Mouse (Mus musculus): Measurements from ENCODE around the gene Zfp30.

Gene Zfp30

DNA sequence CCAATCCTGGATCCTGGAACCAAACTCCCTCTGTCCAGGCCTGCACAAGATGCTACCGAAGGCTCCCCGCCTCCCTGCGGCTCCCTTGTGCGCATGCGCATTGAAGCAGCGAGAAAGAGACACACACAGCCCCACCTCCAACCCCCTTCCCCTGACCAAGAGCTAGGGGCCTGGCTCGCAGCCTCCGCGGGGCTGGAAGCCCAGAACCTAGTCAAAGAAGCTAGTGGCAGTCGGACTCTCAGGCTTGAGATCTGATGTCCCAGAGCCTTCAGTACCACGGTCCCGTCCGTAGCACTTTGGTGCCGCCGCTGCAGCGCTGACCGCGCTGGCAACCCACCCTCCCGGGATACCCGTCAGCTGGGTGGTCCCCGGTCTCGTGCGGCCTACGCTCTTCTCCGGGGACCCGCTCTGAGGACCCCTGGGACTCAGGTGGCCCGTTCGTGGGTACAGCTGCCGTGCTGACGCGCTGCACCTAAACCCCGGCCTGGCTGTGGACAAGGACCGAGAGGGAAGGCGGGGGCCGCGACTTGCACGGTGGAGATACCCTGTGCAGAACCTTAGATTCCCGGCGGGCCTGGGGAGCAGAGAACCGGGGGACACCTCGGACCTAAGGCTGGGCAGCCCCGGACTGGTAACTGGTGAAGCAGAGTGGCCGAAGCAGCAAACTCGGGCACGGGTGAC lies at the start of gene Zfp30:
Gene Zfp30, plus strand, starts transcription at position 128 of the 681 bp plus-strand sequence.
- DNase-seq (ENCODE audit: low spot score): peak; percentile 95

DNA sequence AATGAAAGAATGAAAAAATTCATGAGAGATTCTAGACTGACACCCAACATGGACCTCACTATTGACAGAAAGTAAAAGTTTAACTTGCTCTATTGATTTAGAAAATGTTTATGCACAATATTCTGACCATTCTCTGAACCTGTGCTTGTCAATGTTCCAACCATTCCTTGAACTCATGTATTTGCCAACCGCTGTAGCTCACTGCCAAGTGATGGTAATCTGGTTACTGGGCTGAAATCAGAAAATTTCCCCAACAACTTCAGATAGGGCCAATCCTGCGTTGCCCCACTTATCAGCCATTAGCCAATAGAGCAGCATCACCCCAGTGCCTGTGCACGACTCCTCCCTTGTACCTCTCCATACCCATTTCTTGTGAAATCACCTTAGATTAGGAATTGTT lies 41.5 kb upstream of the Zfp30 start:
- DNase-seq (ENCODE audit: low spot score): no peak

DNA sequence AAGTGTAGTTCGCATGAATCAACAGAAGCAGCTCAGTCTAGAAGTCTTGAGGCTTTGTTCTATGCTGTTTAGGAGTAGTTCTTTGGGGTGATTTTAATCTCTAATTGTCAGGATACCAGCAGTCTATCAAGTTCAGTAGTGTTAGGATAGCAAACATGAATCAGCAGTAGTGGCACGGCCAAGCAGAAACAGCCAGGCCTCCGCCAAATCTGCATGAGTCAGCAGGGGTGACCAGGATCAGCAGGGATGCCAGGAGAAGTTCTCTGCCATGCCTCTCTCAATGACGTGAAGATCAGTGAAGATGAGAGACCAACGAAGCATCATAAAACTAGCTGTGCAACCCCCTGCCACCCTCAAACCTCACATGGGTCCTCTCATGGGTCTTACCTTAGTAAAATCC lies 23.3 kb upstream of the Zfp30 start:
- no peak for DNase-seq (ENCODE audit: low spot score)

DNA sequence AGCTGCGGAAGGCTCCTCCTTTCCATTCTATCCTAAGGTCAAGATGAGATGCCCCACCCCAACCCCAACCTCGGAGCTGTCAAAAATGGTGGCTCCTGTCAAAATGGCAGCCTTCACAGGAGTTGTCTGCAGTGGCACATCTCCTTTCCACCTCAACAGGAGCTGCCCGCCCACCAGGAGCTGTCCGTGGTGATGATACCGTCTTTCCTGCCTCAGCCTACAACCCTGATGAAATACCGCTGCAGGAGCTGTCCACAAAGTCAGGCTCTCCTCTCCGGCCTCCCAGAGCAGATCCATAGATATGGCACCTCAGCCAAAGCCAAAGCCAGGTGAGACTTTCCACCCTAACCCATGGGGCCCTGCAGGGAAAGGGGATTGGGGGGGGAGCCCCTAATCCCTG lies 19.1 kb upstream of the Zfp30 start:
- no peak for DNase-seq (ENCODE audit: low spot score)

DNA sequence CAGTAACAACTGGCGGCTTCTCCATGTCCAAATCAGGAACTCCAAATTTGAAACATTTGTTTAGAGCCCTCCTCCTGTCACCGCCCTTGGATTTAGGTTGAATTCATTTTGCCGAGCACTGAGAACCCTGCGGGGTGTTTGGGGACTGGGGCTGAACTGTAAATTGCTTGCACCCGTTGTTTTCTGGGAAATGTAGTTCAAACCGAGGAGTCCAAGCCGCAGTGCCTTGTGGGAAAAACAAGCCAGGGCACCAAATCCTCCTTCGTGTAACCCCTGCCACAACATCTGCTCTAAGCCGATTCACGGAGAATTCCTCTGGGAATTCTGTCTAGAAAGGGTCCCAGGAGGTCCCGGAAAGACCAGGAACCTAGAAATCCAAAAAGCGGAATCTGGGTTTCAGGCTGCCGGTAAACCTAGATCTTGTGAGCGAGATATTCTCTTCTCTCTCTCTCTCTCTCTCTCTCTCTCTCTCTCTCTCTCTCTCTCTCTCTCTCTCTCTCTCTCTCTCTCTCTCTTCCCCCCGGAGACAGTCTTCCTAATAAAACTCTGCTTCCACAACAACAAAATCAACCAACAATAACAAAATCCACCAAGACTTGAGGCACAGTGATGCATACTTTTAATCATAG lies 16.6 kb upstream of the Zfp30 start:
- DNase-seq (ENCODE audit: low spot score): peak; percentile 90

DNA sequence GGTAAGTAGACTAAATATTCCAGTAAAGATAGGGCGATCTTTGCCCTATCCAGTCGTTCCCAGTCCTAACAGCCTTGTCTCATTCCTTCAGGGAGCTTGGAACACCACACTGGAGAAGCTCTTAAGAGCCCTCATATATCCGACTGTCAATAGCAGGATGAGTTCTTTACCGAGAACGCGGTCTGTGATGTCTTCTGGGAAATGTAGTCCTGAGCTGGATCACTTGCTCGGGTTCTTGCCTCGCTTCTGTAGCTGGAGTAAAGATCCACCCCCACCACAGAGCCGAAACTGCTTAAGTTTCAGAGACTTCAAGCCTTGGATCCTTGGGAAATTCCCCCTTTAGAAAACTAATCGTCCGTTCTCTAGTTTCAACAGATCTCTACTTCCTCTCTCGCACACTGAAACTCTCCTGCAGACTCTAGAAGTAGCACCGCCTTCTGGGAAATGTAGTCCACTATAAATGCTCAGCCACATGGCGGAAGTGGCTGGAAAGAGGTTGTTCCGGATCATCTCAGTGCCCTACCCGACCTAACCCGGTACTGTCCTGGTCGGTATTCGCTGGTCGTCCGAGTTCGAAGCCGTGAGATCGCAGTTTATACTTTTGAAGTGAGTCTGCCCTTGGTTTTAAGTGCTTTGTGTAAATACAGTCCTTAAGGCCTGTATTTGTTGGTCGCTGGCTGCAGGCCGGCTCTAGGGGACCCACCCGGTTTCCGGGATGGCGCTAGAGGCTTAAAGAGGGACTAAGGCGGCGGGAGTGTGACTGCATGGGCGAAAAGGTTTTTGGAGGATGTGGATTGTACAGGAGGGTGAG lies 15.5 kb upstream of the Zfp30 start, which contains the start of gene Zfp84:
Gene Zfp84, plus strand, starts transcription at position 463 of the 811 bp plus-strand sequence.
- peak; percentile 97 for DNase-seq (ENCODE audit: low spot score)

DNA sequence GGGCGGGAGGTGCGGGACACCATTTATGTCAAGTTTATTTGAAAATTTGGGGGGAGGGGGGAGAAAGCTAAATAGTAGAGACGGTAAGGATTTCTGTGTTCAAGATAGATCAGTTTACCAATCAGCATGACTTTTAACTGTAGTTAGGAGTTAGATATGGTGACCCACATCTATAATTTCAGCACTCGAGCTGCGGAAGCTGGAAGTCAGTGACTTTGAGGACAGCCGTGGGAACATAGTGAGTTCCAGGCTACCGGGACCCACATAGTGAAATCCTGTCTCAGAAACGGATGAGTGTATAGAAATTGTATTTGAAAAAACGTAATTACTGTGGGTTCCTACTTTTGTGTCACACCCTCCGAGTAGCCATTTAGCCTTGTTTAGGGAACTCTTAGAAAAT lies 14.8 kb upstream of the Zfp30 start:
- DNase-seq (ENCODE audit: low spot score): peak; percentile 16

DNA sequence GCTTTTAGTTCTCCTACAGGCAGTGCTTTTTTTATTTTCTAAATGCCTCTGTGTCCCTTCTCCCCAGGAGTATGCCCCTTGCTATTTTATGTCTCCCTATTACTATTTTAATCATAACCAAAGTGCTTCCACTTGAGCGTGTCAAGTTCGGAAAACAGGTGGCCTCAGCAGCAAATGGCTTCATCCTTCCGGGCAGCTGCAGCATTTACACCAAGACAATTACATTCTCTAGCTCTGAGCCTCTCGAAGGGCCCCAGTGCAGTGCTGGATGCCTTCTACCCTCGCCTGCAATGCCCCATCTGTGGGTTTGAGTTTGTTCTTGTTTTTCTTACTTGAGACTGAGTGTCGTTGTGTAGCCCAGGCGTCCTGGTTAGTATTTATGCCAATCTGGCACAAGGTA lies 10.3 kb upstream of the Zfp30 start:
- no peak for DNase-seq (ENCODE audit: low spot score)

DNA sequence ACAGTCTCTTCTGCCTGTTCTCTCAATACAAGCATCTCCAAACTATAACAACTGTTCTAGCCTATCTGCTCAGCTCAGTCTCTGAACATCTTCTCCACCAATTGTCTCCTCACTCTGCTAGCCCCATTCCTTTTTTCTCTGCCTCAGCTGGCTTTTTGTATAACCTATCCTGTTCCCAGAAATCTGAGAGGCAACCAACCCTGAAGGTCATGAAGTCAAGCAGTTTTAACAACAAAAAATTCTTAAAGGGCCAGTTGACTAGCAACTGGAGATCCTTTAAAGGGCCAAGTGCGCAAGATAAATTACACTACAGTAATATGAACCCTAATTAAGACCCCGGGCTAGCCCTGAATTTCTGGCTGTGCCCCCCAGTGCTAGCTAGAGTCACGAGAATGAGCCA lies 9.4 kb upstream of the Zfp30 start:
- no peak for DNase-seq (ENCODE audit: low spot score)

DNA sequence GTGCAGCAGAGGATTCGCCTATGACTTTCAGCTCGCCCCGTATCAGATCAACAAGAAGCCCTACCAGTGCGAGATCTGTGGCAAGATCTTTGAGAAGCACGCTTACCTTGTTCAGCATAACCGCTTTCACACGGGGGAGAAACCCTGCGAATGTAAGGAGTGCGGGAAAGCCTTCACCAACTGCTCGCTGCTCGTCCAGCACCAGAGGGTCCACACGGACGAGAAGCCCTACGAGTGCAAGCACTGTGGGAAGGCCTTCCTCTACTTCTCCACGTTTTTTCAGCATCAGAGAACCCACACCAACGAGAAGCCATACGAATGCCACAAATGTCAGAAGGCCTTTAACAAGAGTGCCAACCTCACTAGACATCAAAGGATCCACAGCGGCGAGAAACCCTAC lies 7.2 kb upstream of the Zfp30 start:
- DNase-seq (ENCODE audit: low spot score): no peak

DNA sequence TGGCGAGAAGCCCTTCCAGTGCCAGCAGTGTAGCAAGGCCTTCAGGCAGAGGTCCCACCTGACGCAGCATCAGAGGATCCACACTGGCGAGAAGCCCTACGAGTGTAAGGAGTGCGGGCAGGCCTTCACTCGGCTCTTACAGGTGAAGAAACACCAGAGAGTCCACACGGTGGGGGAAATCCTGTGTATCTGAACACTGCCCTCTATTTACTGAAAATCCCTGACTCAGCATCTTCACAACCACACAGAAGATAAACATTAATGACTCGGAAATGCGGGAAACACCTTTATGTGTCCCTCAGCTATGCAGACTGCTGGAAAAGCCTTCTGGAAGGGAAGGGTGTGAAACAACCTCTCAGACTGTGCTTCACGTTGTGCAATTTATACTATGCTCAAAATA lies 6.4 kb upstream of the Zfp30 start:
- no peak for DNase-seq (ENCODE audit: low spot score)

DNA sequence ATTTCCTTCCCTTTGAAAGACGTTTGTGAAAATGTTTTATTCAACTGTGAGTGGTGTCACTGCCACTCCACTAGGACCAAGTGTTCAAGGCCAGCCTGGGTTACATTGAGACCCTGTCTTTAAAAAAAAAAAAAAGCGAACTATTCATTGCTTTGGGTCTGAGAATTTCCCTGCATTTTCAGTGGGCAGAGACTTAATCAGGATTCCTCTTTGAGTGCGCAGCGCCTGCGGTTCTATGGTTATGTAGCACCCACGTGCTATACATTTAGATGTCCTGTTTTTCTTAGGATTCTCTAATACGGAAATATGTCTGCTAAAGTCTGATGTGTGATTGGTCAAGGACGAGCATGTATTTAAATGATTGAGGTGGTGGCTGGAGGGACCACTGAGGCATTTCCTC lies 1.2 kb downstream of the Zfp30 start:
- DNase-seq (ENCODE audit: low spot score): no peak

DNA sequence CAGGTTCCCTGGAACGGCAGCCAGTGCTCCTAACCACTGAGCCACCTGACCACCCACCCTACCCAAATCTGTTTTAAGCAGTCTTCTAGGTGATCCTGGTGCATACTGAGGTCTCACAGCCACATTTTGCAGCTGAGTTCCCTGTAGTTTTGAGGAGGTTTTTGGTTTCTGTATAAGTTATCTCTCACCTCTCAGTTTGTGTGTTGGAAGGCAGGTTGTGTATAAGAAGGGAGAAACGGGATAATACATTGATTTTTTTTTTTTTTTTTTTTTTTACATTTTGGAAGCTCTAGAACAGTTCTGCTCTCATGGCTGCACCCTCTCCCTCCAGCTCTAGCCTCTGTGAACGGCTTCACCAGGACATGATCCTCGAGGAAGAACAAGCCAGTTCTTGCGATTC lies 2.1 kb downstream of the Zfp30 start:
- DNase-seq (ENCODE audit: low spot score): no peak

DNA sequence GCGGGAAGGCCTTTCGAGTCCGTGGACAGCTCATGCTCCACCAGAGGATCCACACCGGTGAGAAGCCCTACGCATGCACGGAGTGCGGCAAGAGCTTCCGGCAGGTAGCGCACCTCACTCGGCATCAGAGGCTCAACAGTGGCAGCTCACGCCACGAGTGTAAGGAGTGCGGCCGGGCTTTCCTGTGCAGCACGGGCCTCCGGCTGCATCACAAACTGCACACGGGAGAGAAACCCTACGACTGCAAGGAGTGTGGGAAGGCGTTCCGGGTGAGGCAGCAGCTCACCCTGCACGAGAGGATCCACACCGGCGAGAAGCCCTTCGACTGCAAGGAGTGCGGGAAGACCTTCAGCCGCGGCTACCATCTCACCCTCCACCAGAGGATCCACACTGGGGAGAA lies 9.1 kb downstream of the Zfp30 start:
- peak; percentile 9 for DNase-seq (ENCODE audit: low spot score)

DNA sequence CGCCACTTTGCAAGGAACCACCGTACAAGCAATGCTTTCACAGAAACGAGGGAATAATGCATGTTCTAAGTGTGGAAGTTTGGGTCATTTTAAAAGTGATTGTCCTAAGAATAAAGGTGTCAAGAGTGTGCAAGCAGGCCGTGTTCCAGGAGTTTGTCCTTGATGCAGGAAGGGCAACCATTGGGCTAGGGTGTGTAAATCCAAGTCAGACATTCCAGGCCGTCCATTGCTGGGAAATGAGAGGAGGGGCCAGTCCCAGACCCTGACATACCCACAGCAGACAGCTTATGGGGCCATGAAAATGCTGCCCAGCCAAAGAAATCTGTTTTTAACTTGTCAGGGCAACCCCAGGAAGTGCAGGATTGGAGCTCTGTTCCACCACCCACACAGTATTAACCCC lies 23.2 kb downstream of the Zfp30 start:
- no peak for DNase-seq (ENCODE audit: low spot score)

DNA sequence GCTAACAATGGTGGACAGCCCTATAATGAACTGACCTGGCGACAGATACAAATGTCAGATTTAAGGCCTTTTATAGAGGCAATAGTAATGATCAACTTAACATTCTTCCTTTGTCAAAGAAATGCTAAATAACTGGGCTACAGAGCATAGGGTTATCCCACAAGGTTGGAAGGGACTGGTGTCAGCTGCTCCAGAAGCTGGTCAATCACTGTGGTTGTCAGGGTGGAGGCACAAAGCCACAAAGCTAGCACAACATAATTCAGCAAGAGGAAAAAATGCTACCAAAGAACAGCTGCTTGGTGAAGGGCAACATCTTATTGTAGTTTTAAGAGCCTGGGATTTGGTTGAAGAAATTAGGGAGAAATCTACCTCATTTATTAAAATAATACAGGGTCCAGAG lies 28.4 kb downstream of the Zfp30 start:
- no peak for DNase-seq (ENCODE audit: low spot score)

DNA sequence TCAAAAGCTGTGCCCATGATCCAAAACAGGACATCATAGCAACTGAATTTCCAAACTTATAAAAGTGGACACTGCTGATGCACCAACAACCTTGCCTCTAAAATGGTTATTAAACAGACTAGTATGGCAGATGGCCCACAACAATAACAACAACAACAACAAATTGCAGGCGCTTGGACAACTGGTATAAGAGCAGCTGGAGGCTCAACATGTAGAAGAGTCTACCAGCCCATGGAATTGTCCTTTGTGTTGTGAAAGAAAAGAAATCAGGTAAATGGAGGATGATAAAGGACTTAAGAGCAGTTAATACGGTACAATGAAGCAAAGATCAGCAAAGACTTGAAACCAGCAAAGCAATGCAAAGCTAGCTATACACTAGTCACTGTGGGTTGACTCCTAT lies 30.6 kb downstream of the Zfp30 start:
- no peak for DNase-seq (ENCODE audit: low spot score)

DNA sequence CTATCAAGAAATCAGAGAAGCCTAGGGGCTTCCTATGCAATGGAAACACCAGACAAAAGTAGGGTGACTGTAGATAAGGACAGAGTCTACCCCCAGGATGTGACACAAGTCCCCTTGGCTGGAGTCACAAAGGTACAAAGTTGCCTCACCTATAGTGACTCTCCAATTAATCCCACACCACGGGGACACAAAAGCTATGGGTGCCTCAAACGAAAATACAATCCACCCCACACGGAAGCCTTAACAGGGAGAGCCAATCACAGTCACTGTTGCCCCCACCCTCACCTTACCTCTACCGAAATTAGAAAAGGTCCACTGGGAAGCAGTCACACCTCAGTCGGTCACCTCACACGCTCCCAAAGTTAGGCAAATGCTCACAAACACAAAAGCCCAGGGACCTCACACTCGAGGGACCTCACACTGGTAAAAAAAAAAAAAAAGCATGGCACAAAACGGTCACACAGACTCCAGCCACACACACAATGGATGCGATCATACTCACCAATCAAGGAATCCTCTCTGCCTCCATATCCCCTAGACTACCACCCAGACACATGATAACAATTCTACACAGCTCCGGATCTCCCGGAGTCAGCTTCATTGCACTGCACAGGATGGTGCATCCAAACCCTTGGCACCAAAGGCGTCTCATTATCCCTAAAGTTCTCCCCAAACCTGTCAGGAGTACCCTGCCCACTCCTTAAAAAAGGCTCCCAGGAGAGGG lies 31.4 kb downstream of the Zfp30 start:
- peak; percentile 10 for DNase-seq (ENCODE audit: low spot score)

DNA sequence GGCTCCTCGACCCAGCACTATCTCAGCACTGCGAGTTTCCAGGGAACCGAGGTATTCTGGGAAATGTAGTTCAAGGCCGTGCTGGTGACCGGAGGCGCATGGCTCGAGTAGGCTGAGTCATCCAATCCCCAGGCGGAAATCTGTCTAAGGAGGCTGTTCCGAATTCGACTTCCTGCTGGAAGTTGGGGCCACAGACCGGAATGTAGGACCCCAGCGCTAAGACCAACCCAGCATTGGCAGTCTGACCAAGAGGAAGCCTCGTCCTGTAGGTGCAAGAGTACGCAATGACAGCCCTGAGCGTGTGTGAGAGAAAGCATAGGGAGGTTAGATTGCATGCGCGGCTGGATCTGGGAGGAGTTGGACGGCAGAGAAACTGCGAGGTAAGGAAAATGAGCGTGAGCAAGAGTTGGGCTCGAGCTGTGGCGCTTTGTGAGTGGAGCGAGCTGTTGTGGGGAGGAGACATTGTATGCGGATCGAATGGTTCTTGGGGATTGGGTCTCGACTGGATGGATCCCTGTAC lies 32.2 kb downstream of the Zfp30 start, which contains the start of gene Zfp790:
Gene Zfp790, plus strand, starts transcription at position 205 of the 520 bp plus-strand sequence.
- DNase-seq (ENCODE audit: low spot score): peak; percentile 98

DNA sequence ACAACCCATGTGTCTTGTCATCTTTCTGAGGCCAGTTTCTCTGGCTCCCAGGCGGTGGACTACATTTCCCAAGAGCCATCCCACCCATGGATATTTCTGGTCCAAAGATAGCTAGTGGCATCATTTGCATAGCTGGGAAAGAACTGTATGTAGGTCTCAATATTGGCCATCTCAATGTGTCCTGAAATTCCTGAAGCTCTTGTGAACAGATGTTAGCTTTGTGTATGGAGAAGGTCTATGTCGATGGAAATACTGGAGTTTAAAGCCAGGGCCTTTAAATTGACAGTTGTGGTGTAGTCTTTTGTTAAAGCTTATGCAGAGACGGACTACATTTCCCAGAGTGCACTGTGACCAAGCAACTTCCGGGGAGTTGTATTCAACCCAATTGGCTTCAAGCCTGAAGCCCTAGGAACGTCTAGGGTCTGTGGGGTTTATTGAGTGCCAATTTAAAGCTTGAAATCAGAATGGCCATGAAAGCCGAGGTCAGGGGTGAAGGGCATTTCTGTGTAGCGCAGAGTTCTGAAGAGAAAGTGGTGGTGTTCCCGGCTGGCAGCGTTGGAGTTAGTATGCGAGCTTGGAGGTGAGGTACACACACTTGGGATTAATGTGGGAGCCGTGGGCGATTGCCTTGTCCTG lies 34.9 kb downstream of the Zfp30 start:
- peak; percentile 93 for DNase-seq (ENCODE audit: low spot score)

DNA sequence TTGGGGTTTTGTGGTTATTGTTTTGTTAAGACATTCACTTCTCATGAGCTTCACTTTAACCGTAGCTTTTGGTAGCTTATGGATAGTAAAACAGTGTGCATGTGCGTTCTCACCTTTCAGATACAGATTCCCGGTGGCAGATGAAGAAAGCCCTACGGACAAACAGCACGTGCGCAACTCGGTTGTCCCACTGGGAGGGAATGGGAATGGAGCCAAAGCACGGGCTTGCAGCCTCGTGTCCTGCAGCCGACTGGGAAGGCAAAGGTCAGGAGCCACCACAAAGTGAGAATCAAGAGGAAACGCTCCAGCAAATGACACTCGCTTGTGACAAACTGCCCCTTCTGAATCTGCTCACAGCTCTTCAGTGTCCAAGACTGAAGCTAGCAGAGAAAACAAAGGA lies 44.2 kb downstream of the Zfp30 start:
- no peak for DNase-seq (ENCODE audit: low spot score)

DNA sequence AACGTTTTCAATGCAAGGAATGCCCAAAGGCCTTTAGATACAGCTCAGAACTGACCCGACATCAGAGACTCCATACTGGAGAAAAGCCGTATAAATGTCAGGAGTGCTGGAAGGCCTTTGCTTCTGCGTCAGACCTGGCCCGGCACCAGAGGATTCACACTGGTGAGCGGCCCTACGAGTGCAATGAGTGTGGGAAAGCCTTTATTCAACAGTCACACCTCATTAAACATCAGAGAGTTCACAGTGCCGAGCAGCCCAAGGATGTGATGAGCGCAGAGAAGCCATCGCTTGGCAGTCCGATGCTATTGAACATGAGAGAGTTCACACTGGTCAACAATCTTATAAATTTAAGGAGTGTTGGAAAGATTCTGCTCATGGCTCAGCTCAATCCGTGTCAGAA lies 46.0 kb downstream of the Zfp30 start:
- no peak for DNase-seq (ENCODE audit: low spot score)

All from embryo, embryonic 10 days (tissue).